Mouse (Mus musculus): Measurements from ENCODE around the gene Rab33b. TPM values are rescaled to one million over a fixed set of nuclear protein-coding genes. Genes with fewer than 3 reads are reported as not detected.

Gene Rab33b
- polyA plus RNA-seq, 1 experiment from 2014 or later: 20.4 TPM

DNA sequence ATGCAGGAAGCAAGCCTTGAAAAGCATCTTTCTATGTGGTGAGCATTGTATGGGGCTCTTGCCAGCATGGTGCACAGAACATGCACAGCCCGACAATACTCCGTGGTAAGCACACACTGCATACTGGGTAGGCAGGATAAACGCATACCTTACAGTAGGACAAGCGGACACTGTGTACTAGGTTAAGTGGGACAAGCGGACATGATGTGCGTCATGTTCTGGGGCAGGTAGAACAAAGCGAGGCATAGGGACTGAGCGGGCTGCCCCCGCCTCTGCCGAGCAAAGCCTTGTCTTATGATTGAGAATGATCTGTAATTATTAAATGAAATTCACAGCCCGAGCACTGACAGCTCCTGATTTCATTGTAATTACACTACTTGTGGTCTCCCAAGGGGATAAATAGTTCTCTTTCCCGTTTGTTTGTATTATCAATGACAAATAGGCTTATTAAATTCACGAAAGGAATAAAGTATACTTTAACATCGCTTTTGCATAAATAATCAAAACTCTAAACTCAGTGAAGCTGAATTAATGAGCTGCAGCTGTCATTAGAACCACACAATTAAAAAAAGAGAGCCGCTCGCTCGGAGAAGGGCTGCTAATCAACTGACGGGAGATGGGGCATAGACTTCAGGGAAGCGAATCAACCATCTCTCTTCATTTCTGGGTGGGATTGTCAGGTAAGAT, 60.9 kb downstream of the Rab33b start:
- peak overlapping the region; percentile 89 for H3K27ac ChIP-seq (ENCODE audit: low read depth, low read length)
- no peaks in the 10 kb centered on the region for H3K27me3 ChIP-seq (replicated peaks; ENCODE audit: control insufficient read depth, insufficient read depth, low read length)
- 28% methylated on average over 19 of the region's 19 CpGs for WGBS
- H3K36me3 ChIP-seq (ENCODE audit: control insufficient read depth, insufficient read depth, low read length): peaks cover 55% of the 10 kb centered on the region
- peak; percentile 83 for ATAC-seq
- H3K4me1 ChIP-seq (ENCODE audit: control insufficient read depth, insufficient read depth, low read length): peaks cover 10% of the 10 kb centered on the region; the same call in 1 of the 2 replicates
- H3K4me2 ChIP-seq (ENCODE audit: low read length): peak overlapping the region; percentile 35
- H3K4me3 ChIP-seq (ENCODE audit: low read depth, low read length): no peak overlapping the region
- peak; percentile 87 for DNase-seq (ENCODE audit: low spot score)
- H3K9me3 ChIP-seq (replicated peaks; ENCODE audit: control insufficient read depth, low read length): no peaks in the 10 kb centered on the region
- peak overlapping the region; percentile 6; the same call in 1 of the 2 replicates for H3K9ac ChIP-seq (ENCODE audit: low read length)

Other genes with a start within 250 kb of the Rab33b start
- gene Elf2, start 143.3 kb upstream of the Rab33b start, polyA plus RNA-seq (2014; fragmentation: Nextera tagmentation; extraction: Ambion mirVana): 37.2 and 49.9 TPM in 2 replicates
- 0.56 and 0.77 TPM in 2 replicates for gene Mgarp, start 87.2 kb upstream of the Rab33b start, polyA plus RNA-seq (2014; fragmentation: Nextera tagmentation; extraction: Ambion mirVana)
- 715 and 875 TPM in 2 replicates for gene Ndufc1, start 74.9 kb upstream of the Rab33b start, polyA plus RNA-seq (2014; fragmentation: Nextera tagmentation; extraction: Ambion mirVana)
- gene Naa15, start 68.8 kb upstream of the Rab33b start, polyA plus RNA-seq (2014; fragmentation: Nextera tagmentation; extraction: Ambion mirVana): 26.6 and 37.4 TPM in 2 replicates
- 3.7 and 5.2 TPM in 2 replicates for gene Setd7, start 77.0 kb downstream of the Rab33b start, polyA plus RNA-seq (2014; fragmentation: Nextera tagmentation; extraction: Ambion mirVana)
- 0.40 TPM in 1 of 2 replicates, not detected in the other for gene Mgst2, start 176.4 kb downstream of the Rab33b start, polyA plus RNA-seq (2014; fragmentation: Nextera tagmentation; extraction: Ambion mirVana)

All from forebrain, embryonic 14.5 days (tissue).